Mouse (Mus musculus) ES-Bruce4 (cell line): Measurements from ENCODE around the gene Btn1a1. TPM values are rescaled to one million over a fixed set of nuclear protein-coding genes. Genes with fewer than 3 reads are reported as not detected.
A peak's percentile ranks its signal among the peaks of the same experiment; 100 is the strongest.

Experiments used
- H3K27ac ChIP-seq: 2 replicates; pipeline ENCODE4 v1.5.1; 2012; ENCODE audit warnings: low read length, inconsistent platforms; ENCODE audit not compliant: insufficient read depth
- H3K27me3 ChIP-seq: 2 replicates; pipeline ENCODE4 v1.6.1; 2012; ENCODE audit warnings: mild to moderate bottlenecking, low read length, inconsistent platforms; ENCODE audit not compliant: control insufficient read depth, poor library complexity, insufficient read depth, severe bottlenecking
- H3K36me3 ChIP-seq: 2 replicates; pipeline ENCODE4 v1.6.1; 2012; ENCODE audit warnings: inconsistent platforms, mild to moderate bottlenecking, low read length, moderate library complexity; ENCODE audit not compliant: control insufficient read depth, poor library complexity, insufficient read depth, severe bottlenecking
- H3K4me1 ChIP-seq: one replicate; pipeline ENCODE4 v1.8.1; 2011; ENCODE audit warnings: low read length; ENCODE audit not compliant: control insufficient read depth, insufficient read depth
- H3K4me3 ChIP-seq: 2 replicates; pipeline ENCODE4 v1.5.1; 2011; ENCODE audit warnings: low read depth, mild to moderate bottlenecking, low read length
- H3K9ac ChIP-seq: 2 replicates; pipeline ENCODE4 v1.6.1; 2012; ENCODE audit warnings: low read depth, mild to moderate bottlenecking, inconsistent platforms; ENCODE audit not compliant: poor library complexity, severe bottlenecking
- H3K9me3 ChIP-seq: replicated peaks from 2 replicates; pipeline ENCODE4 v1.6.1; 2012; ENCODE audit warnings: mild to moderate bottlenecking, low read length, inconsistent platforms; ENCODE audit not compliant: control insufficient read depth, poor library complexity, insufficient read depth, severe bottlenecking
- CTCF ChIP-seq: IDR thresholded peaks from one replicate; pipeline ENCODE4 v1.8.1; 2011; ENCODE audit warnings: low read depth, low read length
- EP300 ChIP-seq: IDR thresholded peaks from 2 replicates; pipeline ENCODE4 v1.6.1; 2011; ENCODE audit warnings: low read depth, low read length; ENCODE audit not compliant: insufficient read depth
- POLR2A ChIP-seq: IDR thresholded peaks from one replicate; pipeline ENCODE4 v1.8.1; 2011; ENCODE audit warnings: low read length; ENCODE audit not compliant: insufficient read depth
- polyA plus RNA-seq: library from polyadenylated mRNA; stranded (reverse); fragments of >200 nt; gene quantifications from 2 replicates; pipeline ENCODE4 v1.2.4, GENCODE M21; 2011; ENCODE audit warnings: low read depth; ENCODE audit not compliant: missing spikeins, insufficient read depth, insufficient read length

Gene Btn1a1
- polyA plus RNA-seq, 1 experiment, result 0.40 TPM

GRCm38 (mm10) chr13:23424052-23424380, 41.7 kb downstream of the Btn1a1 start:
- Histone ChIP-seq H3K4me1 (no peaks in the 10 kb centered on the region), H3K4me3 (peak overlapping the region; percentile 54), H3K9ac (peak overlapping the region; percentile 69; the same call in 1 of the 2 replicates), H3K9me3 (no peaks in the 10 kb centered on the region), H3K27ac (no peak overlapping the region), H3K36me3 (peaks cover 20% of the 10 kb centered on the region), H3K27me3 (no peaks in the 10 kb centered on the region)
- TF ChIP-seq CTCF (no peak), EP300 (no peak), POLR2A (no peak)

GRCm38 (mm10) chr13:23423286-23424051, 42.2 kb downstream of the Btn1a1 start, which contains the start of gene Abt1:
Abt1 (minus strand) TSS chr13:23423866.
- Histone ChIP-seq H3K27ac (no peak within 1 kb of the TSS), H3K9me3 (no peaks in the 10 kb centered on the region), H3K9ac (peak within 1 kb of the TSS; percentile 69), H3K27me3 (no peaks in the 10 kb centered on the region), H3K4me1 (no peaks in the 10 kb centered on the region), H3K36me3 (peaks cover 20% of the 10 kb centered on the region), H3K4me3 (peak within 1 kb of the TSS; percentile 92)
- TF ChIP-seq EP300 (peak; percentile 52; the same call in 1 of the 2 replicates), POLR2A (peak; percentile 56), CTCF (no peak)

GRCm38 (mm10) chr13:23422351-23422750, 43.4 kb downstream of the Btn1a1 start:
- Histone ChIP-seq H3K27me3 (no peaks in the 10 kb centered on the region), H3K9ac (no peak overlapping the region), H3K36me3 (peaks cover 20% of the 10 kb centered on the region), H3K27ac (no peak overlapping the region), H3K4me1 (no peaks in the 10 kb centered on the region), H3K4me3 (no peak overlapping the region), H3K9me3 (no peaks in the 10 kb centered on the region)
- no peak for TF ChIP-seq CTCF
- TF ChIP-seq EP300, result no peak
- TF ChIP-seq POLR2A, result no peak

- Histone ChIP-seq H3K9ac (peak overlapping the region; percentile 80), H3K27ac (peak overlapping the region; percentile 66)
These were observed 52.8 kb downstream of the Btn1a1 start for GRCm38 (mm10) chr13:23412630-23413521.

GRCm38 (mm10) chr13:23412211-23412629, 53.5 kb downstream of the Btn1a1 start:
- Histone ChIP-seq H3K36me3 (no peaks in the 10 kb centered on the region), H3K9me3 (no peaks in the 10 kb centered on the region), H3K27ac (peak overlapping the region; percentile 66), H3K9ac (peak overlapping the region; percentile 80), H3K4me1 (no peaks in the 10 kb centered on the region), H3K27me3 (no peaks in the 10 kb centered on the region), H3K4me3 (peak overlapping the region; percentile 97)
- TF ChIP-seq POLR2A, result no peak
- TF ChIP-seq EP300, result no peak
- TF ChIP-seq CTCF, result no peak

More at GRCm38 (mm10) chr13:23412630-23413521, 52.8 kb downstream of the Btn1a1 start:
- Histone ChIP-seq H3K27me3 (no peaks in the 10 kb centered on the region), H3K9me3 (no peaks in the 10 kb centered on the region), H3K4me1 (no peaks in the 10 kb centered on the region), H3K4me3 (peak overlapping the region; percentile 97), H3K36me3 (no peaks in the 10 kb centered on the region)
- TF ChIP-seq POLR2A, result no peak
- no peak for TF ChIP-seq CTCF
- TF ChIP-seq EP300, result no peak
